Comparison of ENCODE assay signal across 19 mouse cellular contexts in the genomic region with DNA sequence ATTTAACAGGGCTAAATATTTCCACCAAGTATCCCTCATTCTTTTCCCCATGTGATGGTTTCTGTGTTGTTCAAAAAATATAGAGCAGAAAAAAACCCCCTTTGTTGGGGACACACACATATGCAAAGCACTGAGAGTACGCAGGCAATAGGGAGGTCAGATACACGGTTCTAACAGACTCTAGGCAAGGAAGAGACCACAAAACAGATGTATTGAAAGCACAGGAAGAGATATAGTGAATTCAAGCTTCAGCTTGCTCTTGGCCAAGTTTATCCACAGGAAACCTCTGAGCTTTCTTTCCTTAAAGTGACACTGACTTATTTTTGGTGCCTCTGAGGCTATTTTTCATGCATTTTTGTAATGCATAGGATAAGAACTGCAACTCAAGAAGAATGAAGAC.
DNase-seq lines count a peak whose midpoint lies in the region; ATAC-seq and TF ChIP-seq lines count a peak whose summit lies in the region.
"Had no signal": no experiment of that assay in that cellular context is flagged by ENCODE, and none has a peak within 500 bp of the region (broad histone marks: within the 10 kb centered on the region; RNA-seq: fewer than 3 reads in every experiment).

No protein-coding gene starts in this region.

- no peaks in the 10 kb centered on the region for H3K9me3 ChIP-seq in hindbrain, postnatal 0 days (ENCODE audit: low read length)
- H3K9me3 ChIP-seq: embryonic facial prominence, embryonic 10.5 days; embryonic facial prominence, embryonic 12.5 days; forebrain, embryonic 13.5 days; forebrain, embryonic 15.5 days had no signal

- no peaks in the 10 kb centered on the region for H3K4me1 ChIP-seq in hindbrain, postnatal 0 days (ENCODE audit: insufficient read depth, low read length)
- H3K4me1 ChIP-seq: embryonic facial prominence, embryonic 10.5 days; embryonic facial prominence, embryonic 12.5 days; forebrain, embryonic 13.5 days; forebrain, embryonic 15.5 days had no signal

- H3K36me3 ChIP-seq in hindbrain, postnatal 0 days (ENCODE audit: insufficient read depth, low read length) = no peaks in the 10 kb centered on the region
- H3K36me3 ChIP-seq: embryonic facial prominence, embryonic 10.5 days; embryonic facial prominence, embryonic 12.5 days; forebrain, embryonic 15.5 days had no signal

- TF ChIP-seq CTCF in hindbrain, postnatal 0 days (IDR thresholded peaks at IDR 0.05; ENCODE audit: low read depth) = no peak

- no peak overlapping the region for H3K4me2 ChIP-seq in hindbrain, postnatal 0 days (ENCODE audit: low read depth, low read length)
- H3K4me2 ChIP-seq: embryonic facial prominence, embryonic 12.5 days; forebrain, embryonic 13.5 days; forebrain, embryonic 15.5 days had no signal

- peak; percentile 93 to 95 for ATAC-seq in hematopoietic stem cell, adult 5-6 weeks (replicated peaks in 1 of 2; ENCODE audit: insufficient read depth in 1 of 2, low FRiP score in 2 of 2, low TSS enrichment in 1 of 2, low read depth in 1 of 2, poor library complexity in 2 of 2, severe bottlenecking in 2 of 2)
- ATAC-seq in megakaryocyte-erythroid progenitor cell, adult 5-6 weeks (replicated peaks; ENCODE audit: low FRiP score, low TSS enrichment, poor library complexity, severe bottlenecking) = peak; percentile 83
- no peak for ATAC-seq in hindbrain, postnatal 0 days
- ATAC-seq: forebrain, embryonic 13.5 days; forebrain, embryonic 15.5 days; forebrain, postnatal 0 days had no signal

- H3K9ac ChIP-seq in hindbrain, postnatal 0 days (replicated peaks; ENCODE audit: low read length) = no peak overlapping the region
- H3K9ac ChIP-seq: embryonic facial prominence, embryonic 12.5 days; forebrain, embryonic 13.5 days; forebrain, embryonic 15.5 days; forebrain, postnatal 0 days had no signal

- peak; percentile 93 for DNase-seq in 416B (ENCODE audit: low read depth)
- DNase-seq in hindbrain, postnatal 0 days (ENCODE audit: low spot score) = no peak
- DNase-seq in ovary, postnatal 10 days (ENCODE audit: low spot score) = no peak
- DNase-seq: adrenal gland, adult 2 months; adrenal gland, postnatal 10 days; adrenal gland, postnatal 25 days; cerebellum, adult 11 months; cerebellum, adult 18-20 months; cerebellum, adult 8-10 months; cerebellum, adult 9-11 months; cerebellum, postnatal 14 days; cerebellum, postnatal 36 days; forebrain, postnatal 0 days had no signal

- H3K27me3 ChIP-seq in hindbrain, postnatal 0 days (ENCODE audit: insufficient read depth, low read length) = no peaks in the 10 kb centered on the region
- H3K27me3 ChIP-seq: embryonic facial prominence, embryonic 12.5 days; forebrain, embryonic 13.5 days; forebrain, embryonic 15.5 days had no signal

- H3K27ac ChIP-seq in hindbrain, postnatal 0 days = no peak overlapping the region
- H3K27ac ChIP-seq: embryonic facial prominence, embryonic 10.5 days; embryonic facial prominence, embryonic 12.5 days; forebrain, embryonic 13.5 days; forebrain, embryonic 15.5 days had no signal

- WGBS in hindbrain, postnatal 0 days = 86% methylated on average over 2 of the region's 2 CpGs

- H3K4me3 ChIP-seq in hindbrain, postnatal 0 days (ENCODE audit: low read length) = no peak overlapping the region
- H3K4me3 ChIP-seq: embryonic facial prominence, embryonic 10.5 days; embryonic facial prominence, embryonic 12.5 days; forebrain, embryonic 13.5 days; forebrain, embryonic 15.5 days had no signal
